Mouse (Mus musculus) kidney, embryonic 15.5 days (tissue): ENCODE data around the gene Spon1. TPM values are rescaled to one million over a fixed set of nuclear protein-coding genes. Genes with fewer than 3 reads are reported as not detected.

Experiments
- ATAC-seq: fragments of 200-750 bp; cut with Nextera tagmentation; replicated peaks from 2 replicates; pipeline ENCODE4 v1.8.0; 2017; ENCODE audit warnings: moderate TSS enrichment; ENCODE audit not compliant: low FRiP score
- H3K27ac ChIP-seq: fragments of 300-500 bp; sonication (generic); 2 replicates; pipeline ENCODE4 v1.5.1; 2015; ENCODE audit warnings: mild to moderate bottlenecking, inconsistent platforms
- H3K27me3 ChIP-seq: fragments of 300-500 bp; sonication (generic); 2 replicates; pipeline ENCODE4 v1.6.1; 2015; ENCODE audit warnings: inconsistent platforms
- H3K36me3 ChIP-seq: fragments of 300-500 bp; sonication (generic); 2 replicates; pipeline ENCODE4 v1.6.1; 2015; ENCODE audit warnings: inconsistent platforms
- H3K4me1 ChIP-seq: fragments of 300-500 bp; sonication (generic); 2 replicates; pipeline ENCODE4 v1.6.1; 2015; ENCODE audit warnings: inconsistent platforms
- H3K4me2 ChIP-seq: fragments of 300-500 bp; sonication (generic); 2 replicates; pipeline ENCODE4 v1.6.1; 2015; ENCODE audit warnings: moderate library complexity, mild to moderate bottlenecking, inconsistent platforms
- H3K4me3 ChIP-seq: fragments of 300-500 bp; sonication (generic); replicated peaks from 2 replicates; pipeline ENCODE4 v1.5.1; 2015; ENCODE audit warnings: mild to moderate bottlenecking, inconsistent platforms
- H3K9ac ChIP-seq: fragments of 300-500 bp; sonication (generic); 2 replicates; pipeline ENCODE4 v1.6.1; 2015; ENCODE audit warnings: mild to moderate bottlenecking, inconsistent platforms
- H3K9me3 ChIP-seq: fragments of 300-500 bp; sonication (generic); replicated peaks from 2 replicates; pipeline ENCODE4 v1.6.1; 2016; ENCODE audit warnings: inconsistent platforms
- WGBS: fragments of 180-500 bp; shearing (Covaris S2); methylation state at CpG from one replicate; pipeline ENCODE4 v1.1.7; 2015; ENCODE audit warnings: mixed read lengths; 5-methylcytosine and 5-hydroxymethylcytosine counted together
- polyA plus RNA-seq: library from polyadenylated mRNA; unstranded; fragments of >200 nt; fragmentation: Nextera tagmentation; extraction: Ambion mirVana; gene quantifications from 2 replicates; pipeline ENCODE4 v1.2.1, GENCODE M21; 2015

Gene Spon1
- polyA plus RNA-seq, 1 experiment from 2014 or later: 13.9 TPM

DNA sequence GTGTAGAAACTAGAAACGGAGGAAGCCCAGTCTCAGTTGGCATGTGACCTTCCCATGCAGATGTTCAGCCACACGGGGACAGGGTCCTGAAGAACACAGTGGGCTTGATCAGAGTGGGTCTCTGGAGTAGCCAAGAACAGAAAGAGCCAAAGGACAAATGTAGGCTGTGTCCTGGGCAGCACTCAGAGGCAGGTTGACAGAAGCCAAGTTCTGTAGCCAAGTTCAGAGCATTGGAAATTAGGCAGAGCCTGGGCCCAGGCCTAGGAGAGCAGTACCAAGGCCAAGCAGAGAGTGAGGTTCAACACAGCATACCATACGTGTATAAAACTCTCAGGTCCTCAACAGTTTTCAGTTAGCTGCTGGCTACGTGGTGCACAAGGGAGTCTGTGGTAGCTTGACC is 153.7 kb downstream of the Spon1 start:
- 71% methylated on average over 4 of the region's 4 CpGs for WGBS
- Histone ChIP-seq H3K27ac (no peak overlapping the region), H3K27me3 (no peaks in the 10 kb centered on the region), H3K4me3 (no peak overlapping the region), H3K36me3 (no peaks in the 10 kb centered on the region), H3K4me1 (no peaks in the 10 kb centered on the region), H3K9ac (no peak overlapping the region), H3K9me3 (no peaks in the 10 kb centered on the region), H3K4me2 (no peak overlapping the region)
- no peak for ATAC-seq

DNA sequence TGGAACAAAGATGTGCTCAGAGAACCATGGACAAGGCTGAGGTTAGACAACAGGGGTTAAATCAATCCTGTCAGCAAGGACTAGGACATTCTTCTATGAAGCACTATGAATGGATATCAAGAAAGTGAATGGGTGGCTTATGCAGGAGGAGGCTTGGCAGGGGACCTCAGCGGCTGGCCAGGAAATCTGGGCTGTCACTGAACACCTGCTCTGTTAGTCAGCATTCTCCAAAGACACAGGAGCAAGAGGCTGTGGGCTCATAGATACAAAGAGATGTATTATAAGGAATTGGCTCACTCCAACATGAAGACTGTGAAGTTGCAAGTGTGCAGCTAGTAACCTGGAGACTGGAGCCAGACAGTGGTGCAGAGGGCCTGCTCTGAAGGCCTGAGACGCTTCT is 154.3 kb downstream of the Spon1 start:
- Histone ChIP-seq H3K9me3 (no peaks in the 10 kb centered on the region), H3K9ac (no peak overlapping the region), H3K4me3 (no peak overlapping the region), H3K27me3 (no peaks in the 10 kb centered on the region), H3K4me2 (no peak overlapping the region), H3K36me3 (no peaks in the 10 kb centered on the region), H3K27ac (no peak overlapping the region), H3K4me1 (no peaks in the 10 kb centered on the region)
- 91% methylated on average over 2 of the region's 2 CpGs for WGBS
- ATAC-seq: no peak

DNA sequence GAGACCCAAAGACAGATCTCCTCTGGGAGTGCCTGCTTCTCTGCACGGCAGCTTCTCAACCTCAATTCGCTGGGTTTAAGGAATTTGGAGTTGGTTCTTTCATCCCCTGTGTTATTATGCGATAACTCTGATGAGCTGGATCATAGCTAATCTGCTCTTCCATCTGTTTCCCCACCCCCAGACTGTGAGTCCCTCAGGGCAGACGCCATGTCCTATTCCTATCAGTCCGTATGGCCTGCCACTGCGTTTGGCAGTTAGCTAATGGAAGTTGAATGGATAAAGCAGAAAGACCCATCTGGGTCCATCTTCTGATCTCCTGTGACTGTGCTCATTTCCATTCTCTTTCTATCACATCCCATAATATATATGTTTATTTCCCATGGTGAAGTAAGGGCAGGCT is 158.8 kb downstream of the Spon1 start:
- no peaks in the 10 kb centered on the region for H3K4me1 ChIP-seq
- ATAC-seq: no peak

DNA sequence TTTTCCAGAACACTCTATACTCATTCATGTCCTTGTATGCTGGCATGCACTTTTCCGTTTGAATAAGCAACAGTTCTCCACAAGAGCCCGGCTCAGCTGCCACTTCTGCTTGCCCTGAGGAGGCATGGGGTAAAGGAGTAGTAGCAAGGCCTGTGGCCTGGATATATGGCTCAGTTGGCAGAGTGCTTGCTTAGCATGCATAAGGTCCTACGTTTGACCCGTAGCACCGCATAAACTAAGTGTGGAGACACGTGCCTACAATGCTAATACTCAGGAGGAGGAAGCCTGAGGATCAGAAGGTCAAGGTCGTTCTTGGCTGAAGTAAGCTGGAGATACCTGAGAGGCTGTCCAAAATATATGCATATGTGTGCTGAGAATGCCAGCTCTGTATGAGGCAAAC is 185.1 kb downstream of the Spon1 start:
- WGBS: 73% methylated on average over 7 of the region's 7 CpGs
- no peak overlapping the region for H3K9ac ChIP-seq
- H3K4me3 ChIP-seq: no peak overlapping the region

More for the DNA sequence above, 158.8 kb downstream of the Spon1 start:
- Histone ChIP-seq H3K4me3 (no peak overlapping the region), H3K36me3 (no peaks in the 10 kb centered on the region), H3K4me2 (no peak overlapping the region), H3K9ac (no peak overlapping the region), H3K27me3 (no peaks in the 10 kb centered on the region), H3K9me3 (no peaks in the 10 kb centered on the region), H3K27ac (no peak overlapping the region)
- 84% methylated on average over 6 of the region's 6 CpGs for WGBS

DNA sequence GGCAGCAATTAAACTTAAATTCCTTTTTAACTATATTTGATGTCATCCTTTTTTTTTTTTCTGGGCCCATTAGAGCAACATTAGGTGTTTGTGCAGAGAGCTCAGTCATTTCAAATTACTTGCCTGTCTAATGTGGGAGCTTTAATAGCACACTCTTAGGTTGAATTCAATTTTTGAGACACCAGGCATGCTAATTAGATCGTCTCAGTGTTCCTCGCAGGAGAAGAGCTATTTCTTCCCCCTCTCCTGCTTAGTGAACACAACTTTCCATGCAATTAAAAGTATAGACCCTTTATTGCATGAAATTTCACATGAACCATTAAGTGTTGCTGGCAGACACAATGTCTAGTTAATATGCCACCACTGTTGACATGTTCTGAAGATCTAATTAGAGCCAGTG is 189.6 kb downstream of the Spon1 start:
- no peak overlapping the region for H3K27ac ChIP-seq
- H3K27me3 ChIP-seq: no peaks in the 10 kb centered on the region
- H3K4me3 ChIP-seq: no peak overlapping the region
- H3K4me2 ChIP-seq: no peak overlapping the region
- no peak for ATAC-seq
- no peaks in the 10 kb centered on the region for H3K36me3 ChIP-seq
- H3K9me3 ChIP-seq: no peaks in the 10 kb centered on the region
- no peak overlapping the region for H3K9ac ChIP-seq
- no peaks in the 10 kb centered on the region for H3K4me1 ChIP-seq
- WGBS: 79% methylated on average over 2 of the region's 2 CpGs

More for the DNA sequence above, 185.1 kb downstream of the Spon1 start:
- Histone ChIP-seq H3K36me3 (no peaks in the 10 kb centered on the region), H3K9me3 (no peaks in the 10 kb centered on the region), H3K4me1 (no peaks in the 10 kb centered on the region), H3K27me3 (no peaks in the 10 kb centered on the region), H3K27ac (no peak overlapping the region), H3K4me2 (no peak overlapping the region)
- no peak for ATAC-seq

DNA sequence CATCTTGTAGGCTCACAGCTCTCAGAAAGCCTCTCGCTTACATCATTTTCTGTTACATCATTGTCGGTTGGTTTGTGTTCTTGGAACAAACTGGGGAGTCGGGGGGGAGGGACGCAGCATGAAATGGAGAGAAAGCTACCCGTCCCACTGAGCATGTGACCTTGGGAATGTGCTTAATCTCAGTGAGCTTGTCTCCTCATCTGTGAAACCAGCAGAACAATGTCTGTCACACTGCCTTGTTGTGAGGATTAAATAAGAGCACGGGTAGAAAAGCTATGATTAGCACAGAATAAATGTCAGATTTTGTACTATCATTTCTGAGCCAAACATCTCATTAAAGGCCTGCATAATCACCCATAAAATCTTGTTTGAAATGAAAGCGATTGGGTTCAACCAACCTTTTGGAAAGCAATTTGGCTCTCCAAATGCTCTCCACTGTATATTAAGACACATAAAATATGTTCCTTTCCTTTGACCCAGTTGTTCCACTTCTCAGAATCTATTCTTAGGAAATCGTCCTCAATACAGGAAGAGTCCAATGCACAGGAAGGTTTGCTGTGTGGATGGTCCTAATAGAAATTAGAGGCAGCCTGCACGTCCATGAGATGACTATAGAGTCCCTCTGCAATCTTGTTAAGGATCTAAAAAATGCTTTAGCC is 195.2 kb downstream of the Spon1 start:
- Histone ChIP-seq H3K9ac (no peak overlapping the region), H3K4me2 (no peak overlapping the region), H3K9me3 (no peaks in the 10 kb centered on the region), H3K36me3 (no peaks in the 10 kb centered on the region), H3K27ac (no peak overlapping the region), H3K27me3 (no peaks in the 10 kb centered on the region), H3K4me1 (no peaks in the 10 kb centered on the region), H3K4me3 (no peak overlapping the region)
- WGBS: 79% methylated on average over 9 of the region's 9 CpGs
- ATAC-seq: no peak

DNA sequence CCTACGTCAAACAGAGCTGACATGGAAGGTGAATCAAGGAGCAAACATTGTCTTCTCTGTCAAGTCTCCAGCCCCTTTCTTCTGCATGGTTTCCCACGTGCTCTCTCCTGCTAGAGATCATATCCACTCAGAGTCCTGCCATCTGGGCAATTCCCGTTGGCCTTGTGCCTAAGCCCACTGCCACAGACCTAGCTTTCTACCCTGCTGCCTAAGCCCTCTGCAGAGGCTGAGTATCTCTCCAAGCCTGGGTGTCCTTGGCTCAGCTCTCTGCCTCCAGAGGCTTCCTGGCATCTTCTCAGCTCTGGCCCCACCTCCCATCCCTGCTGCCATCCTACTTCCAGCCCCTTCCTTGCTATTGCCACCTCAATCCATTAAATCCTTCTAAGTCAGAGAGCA is 195.7 kb downstream of the Spon1 start:
- no peak for ATAC-seq
- no peaks in the 10 kb centered on the region for H3K36me3 ChIP-seq
- no peaks in the 10 kb centered on the region for H3K9me3 ChIP-seq
- H3K4me2 ChIP-seq: no peak overlapping the region
- no peaks in the 10 kb centered on the region for H3K4me1 ChIP-seq
- no peak overlapping the region for H3K9ac ChIP-seq
- WGBS: 77% methylated on average over 3 of the region's 3 CpGs
- no peak overlapping the region for H3K4me3 ChIP-seq
- H3K27ac ChIP-seq: no peak overlapping the region
- H3K27me3 ChIP-seq: no peaks in the 10 kb centered on the region

DNA sequence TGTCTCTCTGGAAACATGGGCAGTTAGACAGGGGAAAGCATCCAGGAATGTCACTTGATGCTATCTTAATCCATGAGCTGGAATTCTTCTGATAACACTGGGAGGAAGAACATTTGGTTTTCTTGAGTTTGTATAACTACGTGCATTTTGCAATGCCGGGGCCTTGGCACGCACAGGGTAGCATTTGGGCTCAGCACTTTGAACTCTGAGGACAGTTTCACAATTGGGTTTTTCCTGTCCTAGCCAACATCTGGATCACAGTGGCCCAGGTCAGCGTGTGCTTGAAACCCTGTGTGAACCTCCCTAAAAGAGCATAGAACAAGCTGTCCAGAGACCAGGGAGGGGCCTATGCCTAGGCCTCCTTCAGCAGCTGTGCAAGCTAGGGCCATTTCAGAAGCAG is 196.3 kb downstream of the Spon1 start:
- no peaks in the 10 kb centered on the region for H3K4me1 ChIP-seq
- no peaks in the 10 kb centered on the region for H3K36me3 ChIP-seq
- ATAC-seq: no peak
- no peaks in the 10 kb centered on the region for H3K27me3 ChIP-seq
- no peaks in the 10 kb centered on the region for H3K9me3 ChIP-seq
- H3K4me2 ChIP-seq: no peak overlapping the region
- 84% methylated on average over 4 of the region's 4 CpGs for WGBS
- no peak overlapping the region for H3K9ac ChIP-seq
- H3K4me3 ChIP-seq: no peak overlapping the region
- no peak overlapping the region for H3K27ac ChIP-seq

DNA sequence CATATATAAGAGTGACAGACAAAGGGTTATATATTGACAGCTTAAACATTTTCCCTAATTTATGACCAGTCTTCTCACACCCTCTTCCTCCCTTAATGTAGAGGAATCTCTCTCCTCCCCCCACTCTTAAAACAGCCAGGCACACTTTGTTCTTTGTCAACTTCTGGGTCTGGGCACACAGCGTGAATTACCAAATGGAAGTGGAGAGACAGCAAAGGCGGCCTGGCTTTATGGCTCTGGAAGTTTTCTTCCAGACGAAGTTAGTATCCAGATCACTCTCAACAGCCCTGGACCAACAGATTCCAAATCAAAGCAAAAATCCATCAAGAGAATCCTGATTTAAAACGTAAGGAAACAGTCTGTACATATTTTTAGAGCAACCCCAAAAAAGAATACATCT is 198.0 kb downstream of the Spon1 start:
- Histone ChIP-seq H3K27ac (no peak overlapping the region), H3K4me3 (no peak overlapping the region), H3K4me1 (no peaks in the 10 kb centered on the region), H3K27me3 (no peaks in the 10 kb centered on the region), H3K9ac (no peak overlapping the region), H3K4me2 (no peak overlapping the region), H3K9me3 (no peaks in the 10 kb centered on the region), H3K36me3 (no peaks in the 10 kb centered on the region)
- ATAC-seq: no peak
- WGBS: 26% methylated on average over 4 of the region's 4 CpGs

DNA sequence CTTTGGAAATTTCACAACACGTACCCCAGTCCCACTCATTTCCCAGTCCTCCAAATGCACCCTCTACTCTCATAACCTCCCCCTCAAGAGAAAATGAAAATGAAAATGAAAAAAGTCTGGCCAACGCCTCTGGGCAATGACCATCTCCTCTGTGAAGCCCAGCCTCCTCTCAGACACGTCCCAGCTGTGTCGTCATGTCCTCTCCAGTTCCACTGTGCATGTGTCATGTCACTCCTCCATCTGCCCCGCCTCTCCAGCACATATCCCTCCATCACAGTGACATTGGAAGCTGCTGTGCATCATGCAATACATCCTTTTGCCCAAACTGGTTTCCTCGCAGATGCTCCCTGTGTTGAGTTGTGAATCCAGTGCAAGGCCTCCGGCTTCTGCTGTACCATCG is 199.8 kb downstream of the Spon1 start:
- no peaks in the 10 kb centered on the region for H3K4me1 ChIP-seq
- H3K27ac ChIP-seq: no peak overlapping the region
- H3K27me3 ChIP-seq: no peaks in the 10 kb centered on the region
- H3K9ac ChIP-seq: no peak overlapping the region
- 78% methylated on average over 8 of the region's 8 CpGs for WGBS
- no peak overlapping the region for H3K4me2 ChIP-seq
- H3K4me3 ChIP-seq: no peak overlapping the region
- no peaks in the 10 kb centered on the region for H3K36me3 ChIP-seq
- H3K9me3 ChIP-seq: no peaks in the 10 kb centered on the region
- ATAC-seq: no peak

DNA sequence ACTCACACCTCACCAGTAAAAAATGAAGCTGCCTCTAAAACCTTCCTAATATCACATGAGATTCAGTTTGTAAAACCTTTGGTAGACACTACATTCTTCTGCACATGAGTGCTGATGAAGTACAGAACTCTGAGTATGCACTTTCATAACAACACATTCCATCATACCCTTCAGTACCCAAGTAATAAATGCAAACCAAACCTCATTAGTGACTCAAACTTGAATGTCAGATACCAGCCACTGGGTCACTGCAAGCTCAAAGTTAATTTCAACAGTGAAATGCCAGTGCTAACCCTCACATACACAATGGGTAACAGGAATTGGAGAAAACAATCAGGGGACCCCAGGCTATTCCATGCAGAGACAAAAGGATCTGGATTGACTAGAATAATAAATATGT is 203.4 kb downstream of the Spon1 start:
- no peak overlapping the region for H3K4me2 ChIP-seq
- no peak overlapping the region for H3K27ac ChIP-seq
- H3K9ac ChIP-seq: no peak overlapping the region
- H3K4me3 ChIP-seq: no peak overlapping the region
- ATAC-seq: no peak
- no peaks in the 10 kb centered on the region for H3K4me1 ChIP-seq
- H3K27me3 ChIP-seq: no peaks in the 10 kb centered on the region
- peaks cover 13% of the 10 kb centered on the region for H3K9me3 ChIP-seq
- H3K36me3 ChIP-seq: no peaks in the 10 kb centered on the region

DNA sequence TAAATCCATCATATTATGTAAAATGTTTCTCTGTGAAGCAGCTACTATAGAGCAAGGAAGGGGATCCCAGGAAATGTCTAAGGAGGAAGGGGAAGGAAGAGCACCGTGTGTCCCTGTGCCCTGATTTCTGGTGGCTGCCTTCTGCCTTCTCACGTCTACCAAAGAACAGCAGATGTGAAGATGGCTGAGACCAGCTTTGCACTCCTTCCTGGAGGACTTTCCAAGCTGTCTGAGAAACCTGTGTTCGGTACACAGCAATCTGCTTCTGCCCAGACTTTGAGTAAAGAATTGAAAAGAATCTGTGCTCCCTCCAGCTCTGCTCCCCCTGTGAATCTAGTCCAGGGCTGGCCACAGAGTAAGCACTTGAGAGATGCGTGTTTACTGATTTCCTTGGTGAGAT is 206.7 kb downstream of the Spon1 start:
- no peaks in the 10 kb centered on the region for H3K27me3 ChIP-seq
- no peak for ATAC-seq
- whole genome bisulfite sequencing: 89% methylated on average over 4 of the region's 4 CpGs

DNA sequence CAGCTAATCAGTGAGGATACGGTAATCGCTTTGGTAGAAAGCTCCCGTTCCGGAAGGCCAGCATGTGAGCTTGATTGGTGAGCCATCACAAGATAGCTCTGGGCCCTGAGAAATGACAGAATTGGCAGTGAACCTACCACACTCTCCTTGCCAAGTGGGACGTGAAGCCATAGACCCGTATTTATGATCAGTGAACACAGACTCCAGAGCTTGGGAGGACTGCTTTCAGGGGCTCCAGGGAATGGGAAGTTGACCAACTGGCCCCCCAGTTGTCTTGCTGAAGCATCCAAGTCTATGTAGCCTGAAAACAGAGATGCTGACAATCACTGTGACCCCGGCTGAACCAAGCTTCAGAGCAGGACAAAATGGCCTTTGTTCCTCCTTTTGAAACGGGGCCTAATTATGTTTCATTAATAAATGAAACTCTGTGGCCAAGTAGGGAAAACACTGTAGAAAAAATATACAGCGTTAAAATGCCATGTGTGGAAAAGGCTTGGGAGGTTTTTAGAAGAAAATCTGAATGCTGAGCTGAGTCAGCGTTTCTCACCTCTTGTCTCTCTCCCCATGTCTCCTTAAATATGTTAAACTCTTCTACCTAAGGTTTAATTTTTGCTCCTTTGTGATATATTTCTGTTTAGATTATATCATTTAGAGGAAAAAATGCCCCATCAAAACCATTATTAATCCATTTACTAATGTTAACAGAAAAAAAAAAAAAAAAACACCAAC is 220.8 kb downstream of the Spon1 start:
- no peak overlapping the region for H3K4me3 ChIP-seq
- no peak overlapping the region for H3K27ac ChIP-seq
- H3K9ac ChIP-seq: no peak overlapping the region
- H3K9me3 ChIP-seq: no peaks in the 10 kb centered on the region
- no peak for ATAC-seq
- H3K4me1 ChIP-seq: no peaks in the 10 kb centered on the region
- 81% methylated on average over 10 of the region's 10 CpGs for WGBS
- H3K27me3 ChIP-seq: no peaks in the 10 kb centered on the region
- no peak overlapping the region for H3K4me2 ChIP-seq
- H3K36me3 ChIP-seq: no peaks in the 10 kb centered on the region

More for the DNA sequence above, 206.7 kb downstream of the Spon1 start:
- no peak overlapping the region for H3K4me3 ChIP-seq
- no peak overlapping the region for H3K9ac ChIP-seq
- H3K27ac ChIP-seq: no peak overlapping the region
- H3K36me3 ChIP-seq: no peaks in the 10 kb centered on the region
- H3K9me3 ChIP-seq: peaks cover 13% of the 10 kb centered on the region
- H3K4me2 ChIP-seq: no peak overlapping the region
- no peaks in the 10 kb centered on the region for H3K4me1 ChIP-seq
